Mouse (Mus musculus) right cerebral cortex, adult 18-20 months (tissue): Measurements from ENCODE around the gene Lrmda.
"Not testable (repeated sequence)": the region's sequence is repeated elsewhere in the genome, so short reads cannot be mapped to it uniquely, and the experiment has no call there.

Source experiments
- DNase-seq: peaks from one replicate; pipeline ENCODE4 v3.0.0; 2022; ENCODE audit warnings: mixed read lengths

Lrmda gene

DNA sequence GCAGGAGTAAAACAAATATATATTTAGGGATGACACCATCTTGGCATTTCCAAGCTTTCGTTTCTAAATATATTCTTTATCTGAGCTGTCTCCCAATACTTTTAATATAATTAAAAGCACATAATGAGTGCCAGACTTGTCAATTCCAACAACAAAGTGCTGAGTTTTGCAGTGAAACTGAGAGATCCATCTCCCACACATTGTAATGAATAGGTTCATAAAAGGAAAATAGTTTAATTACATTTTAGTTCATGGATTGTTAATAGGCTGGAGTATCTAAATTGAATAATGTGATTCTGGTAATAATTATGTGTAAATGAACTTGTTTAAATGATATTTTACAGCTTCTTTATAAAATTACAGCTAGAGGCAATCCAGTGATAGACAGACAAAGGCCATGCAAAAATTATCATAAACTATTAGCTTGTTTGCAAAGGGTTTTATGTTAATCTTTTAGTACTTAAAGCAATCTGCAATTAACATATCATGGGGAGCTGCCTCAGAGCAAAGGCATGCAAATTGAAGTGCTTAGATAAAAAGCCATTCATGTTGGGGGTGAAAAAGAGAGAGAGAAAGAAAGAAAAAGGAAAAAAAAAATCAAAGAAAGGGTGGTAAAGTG is 725.9 kb downstream of the Lrmda start:
- DNase-seq = no peak

DNA sequence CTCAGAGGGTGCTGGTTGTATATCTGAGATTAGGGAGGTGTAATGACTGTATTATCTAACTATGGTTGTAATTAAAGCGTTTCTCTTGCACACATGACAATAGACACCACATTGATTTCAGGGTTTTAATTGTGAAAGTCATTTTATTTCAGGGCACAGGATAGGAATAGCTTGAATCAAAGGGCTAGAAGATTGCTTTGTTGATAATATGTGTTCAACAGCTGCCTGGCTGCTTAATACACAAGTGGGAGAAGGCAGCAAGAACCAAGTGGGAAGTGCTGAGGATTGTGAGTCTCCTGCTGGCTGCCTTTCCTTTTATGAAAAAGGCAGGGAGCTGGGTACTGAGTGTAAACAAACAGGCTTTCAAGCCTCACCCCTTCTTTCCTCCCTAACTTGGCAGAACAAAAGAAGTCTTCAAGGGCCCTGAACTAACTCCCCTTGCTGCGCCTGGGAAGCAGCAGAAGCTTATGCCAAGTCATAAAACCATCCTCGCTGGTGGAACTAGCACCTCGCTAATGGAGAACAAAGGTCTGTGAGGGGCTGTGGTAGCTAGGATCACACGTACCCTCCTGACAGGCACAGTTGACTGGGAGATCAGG is 726.5 kb downstream of the Lrmda start:
- DNase-seq = peak; percentile 7

DNA sequence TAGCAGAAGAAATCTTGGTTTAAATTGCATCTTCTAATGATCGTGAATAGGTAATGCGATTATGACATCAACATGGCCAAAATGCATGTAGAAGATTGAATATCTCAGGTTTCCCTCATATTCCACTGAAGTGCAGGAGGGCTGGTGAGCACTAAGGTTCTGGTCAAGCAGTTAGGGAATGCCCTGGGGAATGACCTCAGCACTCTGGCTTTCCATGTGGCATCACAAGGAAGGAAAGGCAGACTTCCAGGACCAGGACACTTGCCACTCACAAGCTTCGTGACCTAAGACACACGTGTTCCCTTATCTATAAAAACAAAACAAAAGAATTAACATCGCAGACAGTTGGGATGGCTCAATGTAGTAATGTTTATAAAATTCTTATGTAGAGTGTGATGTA is 728.3 kb downstream of the Lrmda start:
- DNase-seq = no peak

DNA sequence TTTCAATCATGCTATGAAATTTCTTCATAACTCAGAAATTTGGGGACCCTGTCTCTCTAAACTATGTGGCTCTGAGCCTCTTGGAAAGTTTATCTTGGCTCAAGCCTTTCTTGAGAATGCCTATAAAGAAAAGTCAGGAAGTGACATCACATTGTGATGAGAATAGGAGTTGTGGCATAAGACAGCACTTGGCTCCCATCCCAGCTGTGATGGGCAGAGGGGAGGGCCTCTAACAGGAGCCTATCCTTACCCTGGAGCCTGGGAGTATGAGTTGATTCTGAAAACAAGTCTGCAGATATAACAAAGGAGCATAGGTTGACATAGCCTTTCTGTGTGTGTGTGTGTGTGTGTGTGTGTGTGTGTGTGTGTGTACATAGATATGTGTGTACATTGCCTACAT is 730.9 kb downstream of the Lrmda start:
- DNase-seq = no peak

DNA sequence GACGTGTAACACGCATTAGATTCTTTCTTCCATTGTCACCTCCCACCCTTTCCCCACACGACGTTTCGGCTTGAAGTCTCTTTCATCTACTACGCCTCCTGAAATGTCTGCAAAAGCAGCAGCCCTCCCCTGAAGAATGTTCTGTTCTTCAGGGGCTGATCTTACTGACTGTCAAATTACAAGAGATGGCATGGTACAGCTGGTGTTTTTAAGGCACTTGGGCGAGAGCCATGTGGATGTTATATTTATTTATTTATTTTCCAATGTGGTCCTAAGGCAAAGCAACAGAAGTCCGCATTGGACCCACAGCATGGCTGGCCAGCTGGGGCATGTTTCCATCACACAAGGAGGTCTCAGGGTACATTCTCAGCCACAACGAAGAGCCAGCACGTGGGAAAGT is 731.8 kb downstream of the Lrmda start:
- peak; percentile 63 for DNase-seq

DNA sequence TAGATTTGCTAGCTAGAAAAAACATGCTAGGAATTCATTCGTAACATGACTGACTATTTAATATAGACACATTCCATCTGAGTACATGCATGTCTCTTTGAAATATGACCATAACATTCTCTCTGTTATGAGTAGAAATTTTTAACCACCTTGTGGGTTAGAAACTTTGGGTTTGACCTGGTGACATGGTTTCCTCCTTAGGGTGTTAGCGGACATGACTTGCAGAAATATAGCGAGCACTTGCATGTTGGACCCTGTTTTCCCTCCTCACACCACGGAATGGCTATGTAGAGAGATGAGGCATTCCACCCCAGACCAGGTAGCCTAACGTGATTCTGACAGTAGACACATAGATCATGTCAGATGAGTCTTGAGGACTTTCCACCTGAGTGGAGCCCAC is 735.1 kb downstream of the Lrmda start:
- DNase-seq = no peak

DNA sequence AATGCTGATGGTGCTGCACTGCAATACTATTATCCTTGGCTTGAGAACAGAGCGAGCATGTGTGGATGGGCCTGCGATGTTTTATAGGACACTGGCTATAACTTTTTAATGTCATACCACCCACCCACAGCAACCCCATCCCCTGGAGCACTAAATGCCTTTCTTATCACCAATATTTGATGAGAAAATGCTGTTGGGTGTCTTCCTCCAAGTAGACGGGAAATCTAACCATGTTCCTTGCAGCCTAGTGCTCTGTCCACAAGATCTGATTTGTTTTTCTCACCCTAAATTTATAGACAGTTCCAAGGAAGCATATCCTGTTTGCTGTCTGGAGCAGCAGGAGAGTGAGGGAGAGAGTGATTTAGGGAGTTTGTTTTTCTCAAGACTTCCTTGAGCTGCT is 738.0 kb downstream of the Lrmda start:
- no peak for DNase-seq

DNA sequence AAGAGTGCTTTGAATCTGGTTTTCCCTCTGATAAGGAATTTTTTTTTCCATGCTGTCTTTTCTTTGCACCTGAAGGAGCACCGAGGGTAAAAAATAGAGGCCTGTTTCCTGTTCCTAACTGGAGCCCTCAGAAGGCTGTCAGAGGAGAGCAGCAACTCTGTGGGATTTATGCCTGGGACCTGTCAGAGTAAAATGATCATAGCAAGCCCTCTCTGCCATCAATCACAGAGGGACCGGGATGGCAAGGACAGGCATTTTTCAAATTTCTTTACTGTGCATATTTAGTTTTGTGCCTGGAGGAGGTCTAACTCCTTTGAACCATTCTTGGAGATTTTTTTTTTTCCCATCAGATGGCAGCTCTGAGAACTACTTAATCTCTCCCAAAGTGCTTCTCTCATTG is 739.7 kb downstream of the Lrmda start:
- no peak for DNase-seq

DNA sequence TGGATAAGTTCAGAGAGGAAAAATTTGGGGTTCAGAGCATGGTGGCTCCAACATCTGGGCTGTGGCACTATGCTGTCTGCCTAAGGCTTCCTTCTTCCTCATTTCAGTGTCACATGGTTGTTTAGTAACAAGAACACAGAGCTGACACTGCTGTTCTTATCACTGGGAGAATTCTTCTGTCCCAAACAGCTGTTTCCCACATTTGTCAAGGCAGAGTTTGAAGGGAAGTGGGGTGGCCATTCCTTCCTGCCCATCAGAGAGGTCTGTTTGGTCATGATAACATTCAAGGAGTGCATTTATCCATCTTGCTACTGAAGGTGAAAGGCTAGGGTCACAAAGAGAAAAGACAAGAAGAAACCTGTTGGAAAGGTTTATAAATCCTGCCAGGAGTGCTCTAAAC is 740.2 kb downstream of the Lrmda start:
- DNase-seq = no peak

DNA sequence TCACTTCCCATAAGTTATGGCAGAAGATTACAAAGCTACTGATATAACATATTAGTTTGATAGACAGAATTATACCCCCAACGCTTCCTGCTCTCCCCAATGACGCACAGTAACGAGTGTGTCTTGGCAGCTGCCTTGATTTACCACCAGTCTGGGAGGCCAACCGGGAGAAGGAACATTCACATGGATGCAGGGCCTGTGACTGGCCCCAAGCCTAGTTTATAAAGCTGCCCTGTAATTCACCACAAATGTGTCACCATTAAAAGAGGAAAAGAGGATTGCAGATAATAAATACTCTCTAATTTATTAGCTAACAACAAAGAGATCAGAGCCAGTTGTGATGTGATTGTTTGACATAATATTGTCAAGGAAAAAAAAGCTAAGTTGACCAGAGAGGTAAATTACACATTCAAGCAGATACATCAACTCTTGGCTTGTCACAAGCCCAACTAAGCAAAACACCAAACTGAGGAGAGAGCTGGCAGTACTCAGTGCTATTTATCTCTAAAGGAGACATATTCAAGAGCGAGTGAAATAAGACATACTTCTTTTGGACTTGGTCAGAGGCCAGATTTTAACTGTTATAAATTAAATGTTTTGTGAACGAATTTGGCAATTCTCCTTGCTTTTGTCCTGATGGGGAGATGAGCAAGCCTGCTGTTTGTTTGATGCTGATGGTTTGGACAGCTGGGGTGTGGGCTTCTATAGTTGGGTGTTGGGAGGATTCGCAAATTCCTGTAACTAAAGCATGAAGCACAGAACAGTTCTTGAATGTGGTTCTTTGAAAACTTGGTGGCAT is 740.9 kb downstream of the Lrmda start:
- no peak for DNase-seq

DNA sequence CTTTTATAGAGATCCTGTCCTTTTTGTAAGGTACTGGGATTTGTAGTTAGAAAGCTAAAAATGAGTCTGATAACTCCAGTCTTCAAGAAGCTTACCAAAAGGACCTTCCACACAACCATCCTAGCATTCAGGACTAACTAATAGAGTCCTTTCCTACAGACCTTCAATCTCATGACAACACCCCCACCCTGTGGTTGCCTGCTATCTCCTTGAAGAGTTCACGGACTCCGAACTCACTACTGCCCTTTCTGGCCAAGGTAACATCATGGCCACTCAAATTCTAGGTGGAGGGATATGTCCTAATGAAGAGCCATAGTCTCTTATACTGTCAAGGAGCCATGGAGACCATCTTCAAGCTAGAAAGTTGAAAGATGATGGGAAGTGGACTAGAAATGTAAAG is 762.2 kb downstream of the Lrmda start:
- DNase-seq = no peak

DNA sequence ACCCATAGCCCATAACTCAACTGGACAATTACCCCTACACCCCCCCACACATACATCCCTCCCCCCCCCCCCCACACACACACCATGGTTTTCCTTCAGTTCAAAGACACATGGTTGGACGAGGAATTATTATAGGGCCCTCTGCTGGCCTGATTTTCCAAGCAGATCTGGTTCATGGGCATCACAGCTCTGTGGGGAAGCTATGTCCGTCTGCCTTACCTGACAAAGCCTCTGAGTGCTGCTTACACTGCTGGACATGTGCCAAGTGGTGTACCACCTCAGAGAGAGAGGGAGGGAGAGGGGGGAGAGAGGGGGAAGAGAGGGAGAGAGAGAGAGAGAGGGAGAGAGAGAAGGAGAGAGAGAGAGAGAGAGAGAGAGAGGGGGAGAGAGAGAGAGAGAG is 762.9 kb downstream of the Lrmda start:
- DNase-seq = no peak

DNA sequence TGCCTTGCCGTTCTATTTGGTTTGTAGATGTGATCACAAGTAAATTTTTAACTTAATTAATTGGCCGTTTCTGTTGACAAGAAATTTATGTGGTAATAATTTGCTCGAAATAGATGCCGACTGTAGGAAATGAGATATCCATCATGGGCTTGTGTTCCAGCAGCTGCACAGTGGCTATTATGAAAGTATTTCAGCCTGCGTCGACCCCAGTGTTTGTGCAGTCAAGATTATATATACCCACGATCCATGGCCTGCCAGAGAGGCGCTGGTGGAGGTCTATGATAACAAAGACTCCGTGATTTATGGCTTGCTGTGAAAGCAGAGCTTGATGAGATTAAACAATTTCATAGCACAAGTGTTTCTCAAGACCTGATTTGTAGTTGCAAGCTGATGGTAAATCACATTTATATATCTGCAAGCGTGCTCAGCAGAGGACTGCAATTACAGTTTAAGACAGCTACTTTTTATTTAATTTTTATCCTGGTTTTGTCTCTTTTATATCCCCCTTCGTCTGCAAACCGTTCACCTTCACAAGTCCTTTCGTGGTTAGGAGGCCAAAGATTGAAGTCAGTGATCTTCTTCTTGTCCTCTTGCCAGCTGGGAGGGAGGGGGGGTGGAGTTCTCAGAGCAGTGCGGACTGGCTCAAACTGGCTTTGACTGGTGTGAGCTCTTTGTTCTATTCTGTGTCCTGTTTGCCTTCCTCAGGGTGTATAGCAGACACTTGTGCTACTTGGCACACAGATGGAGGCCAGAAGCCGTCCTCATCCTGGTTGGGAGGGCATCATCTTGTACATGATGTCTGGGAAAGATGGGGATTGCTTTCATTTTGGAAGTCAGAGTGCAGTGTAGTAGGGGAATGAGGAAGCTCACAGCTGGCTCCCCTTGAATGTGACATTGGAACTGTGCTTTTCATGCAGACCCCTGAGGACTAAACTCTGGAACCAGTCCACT is 764.0 kb downstream of the Lrmda start:
- DNase-seq = no peak

DNA sequence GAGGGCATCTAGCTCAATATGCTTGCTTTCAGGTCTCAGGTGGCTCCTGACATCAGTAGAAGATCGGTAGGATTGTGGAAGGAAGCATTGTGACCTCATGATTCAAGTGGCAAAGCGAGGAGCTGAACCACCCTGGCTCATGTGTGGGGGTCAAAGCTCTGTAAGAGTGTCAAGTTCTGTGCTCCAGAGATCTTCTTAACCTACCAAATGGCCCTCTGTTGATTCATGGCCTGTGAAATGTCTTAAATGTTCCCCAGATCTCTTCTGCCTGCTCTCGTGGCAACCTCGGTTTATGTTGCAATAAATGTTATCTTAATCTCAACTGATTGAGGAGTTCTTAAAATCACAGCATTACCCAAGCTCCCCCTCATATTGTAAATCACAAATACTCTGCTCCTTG is 780.5 kb downstream of the Lrmda start:
- no peak for DNase-seq

DNA sequence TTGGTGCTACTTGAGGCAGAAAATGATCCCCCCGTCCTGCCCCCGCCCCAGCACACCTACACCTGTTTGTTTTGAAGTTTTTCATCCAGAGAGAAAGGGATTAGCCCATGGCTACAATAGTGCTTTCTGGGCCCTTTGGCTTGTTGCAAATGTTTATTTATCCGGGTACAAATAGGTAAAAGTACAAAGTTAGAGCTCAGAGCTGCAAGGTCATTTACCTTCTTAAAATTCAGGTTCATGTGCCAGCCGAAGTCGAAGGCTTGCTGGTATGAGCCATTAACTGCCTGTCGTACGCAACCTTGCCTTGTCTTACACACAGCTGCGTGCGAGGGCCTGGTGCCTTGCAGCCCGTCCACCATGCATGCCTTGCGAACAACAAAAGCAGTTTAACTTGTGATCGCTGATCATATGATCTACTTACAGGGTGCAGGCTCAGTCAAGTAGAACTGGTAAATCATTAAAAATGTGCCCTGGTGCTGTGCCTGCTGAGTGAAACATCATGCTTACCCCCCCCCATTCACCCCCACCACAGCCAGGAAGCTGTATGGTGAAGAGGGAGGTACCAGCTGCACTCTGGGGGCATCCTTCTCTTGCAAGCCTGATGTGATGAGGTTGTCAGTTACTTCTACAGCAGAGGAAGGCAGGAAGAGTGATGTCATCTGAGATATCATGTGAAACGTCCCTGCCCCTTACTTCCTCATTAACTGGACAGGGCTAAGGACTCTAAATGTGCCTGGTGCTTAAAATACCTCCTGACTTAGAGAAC is 781.5 kb downstream of the Lrmda start:
- no peak for DNase-seq

DNA sequence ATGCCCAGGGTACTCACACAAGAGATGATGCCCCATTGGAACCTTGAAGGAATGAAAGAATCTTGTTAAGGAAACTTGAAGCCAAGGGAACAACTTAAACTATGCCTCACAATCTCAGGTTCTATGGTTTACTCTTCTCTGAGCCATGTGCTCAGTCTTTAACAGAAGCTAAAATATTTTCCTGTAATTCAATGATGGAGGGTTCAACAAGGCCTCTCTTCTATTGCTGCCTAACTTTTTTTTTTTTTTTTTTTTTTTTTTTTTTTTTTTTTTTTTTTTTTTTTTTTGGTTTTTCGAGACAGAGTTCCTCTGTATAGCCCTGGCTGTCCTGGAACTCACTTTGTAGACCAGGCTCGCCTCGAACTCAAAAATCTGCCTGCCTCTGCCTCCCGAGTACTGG is 782.2 kb downstream of the Lrmda start:
- DNase-seq = not testable (repeated sequence)

DNA sequence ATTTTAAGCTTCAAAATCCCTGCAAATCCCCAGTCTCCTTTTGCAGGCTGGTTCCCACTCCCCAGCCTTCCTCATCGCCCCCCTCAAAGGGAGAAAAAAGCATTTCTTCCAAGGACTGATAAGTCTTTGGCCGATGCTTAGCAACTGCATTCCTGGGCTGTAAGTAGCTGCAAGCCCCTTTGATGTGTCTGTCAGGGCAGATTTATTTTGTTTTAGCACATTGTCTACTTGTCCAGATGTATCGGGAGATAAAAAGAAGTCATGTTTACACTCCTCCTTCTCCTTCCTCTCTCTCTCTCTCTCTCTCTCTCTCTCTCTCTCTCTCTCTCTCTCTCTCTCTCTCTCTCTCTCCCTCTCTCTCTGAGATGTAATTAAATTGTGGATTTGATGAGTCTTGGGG is 787.8 kb downstream of the Lrmda start:
- no peak for DNase-seq

DNA sequence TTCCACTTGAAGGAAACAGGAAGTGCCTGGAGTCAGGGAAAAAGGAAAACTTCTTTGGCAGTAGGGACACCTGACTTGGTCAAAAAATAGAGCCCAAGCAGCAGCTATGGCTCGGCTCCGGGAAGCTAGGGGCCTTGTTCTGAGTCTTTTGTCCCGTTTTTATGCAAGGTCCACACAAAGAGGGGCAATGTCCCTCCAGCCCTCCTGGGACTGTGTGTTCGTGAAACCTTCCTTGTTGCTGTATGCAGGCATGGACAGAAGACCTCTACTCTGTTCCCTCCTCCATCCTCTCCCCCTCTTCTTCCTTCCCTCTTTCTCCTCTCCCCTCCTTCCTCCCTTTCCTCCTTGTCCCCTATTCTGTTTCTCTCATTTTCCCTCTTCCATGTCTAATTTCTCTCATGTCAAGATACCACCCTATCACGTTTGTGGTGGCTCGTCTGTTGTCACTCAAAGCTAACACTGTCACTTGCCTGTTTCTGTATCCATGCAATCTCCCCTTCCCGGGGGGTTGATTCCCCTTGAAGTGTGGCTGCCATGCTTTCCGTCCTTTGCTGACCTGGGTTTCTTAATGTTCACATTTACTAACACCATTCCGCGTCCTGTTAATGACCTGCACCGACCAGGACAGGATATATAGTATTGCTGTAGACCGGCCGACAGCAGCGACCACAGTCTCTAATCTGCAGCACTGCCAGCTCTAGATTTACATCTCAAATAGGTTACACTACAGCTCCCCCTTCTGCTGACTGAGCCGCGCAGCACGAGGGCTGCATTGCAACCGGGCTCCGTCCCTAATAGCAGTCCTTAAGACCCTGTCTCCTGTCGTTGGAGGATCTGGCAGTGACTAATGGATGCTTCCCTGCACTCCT is 788.4 kb downstream of the Lrmda start:
- peak; percentile 44 for DNase-seq

DNA sequence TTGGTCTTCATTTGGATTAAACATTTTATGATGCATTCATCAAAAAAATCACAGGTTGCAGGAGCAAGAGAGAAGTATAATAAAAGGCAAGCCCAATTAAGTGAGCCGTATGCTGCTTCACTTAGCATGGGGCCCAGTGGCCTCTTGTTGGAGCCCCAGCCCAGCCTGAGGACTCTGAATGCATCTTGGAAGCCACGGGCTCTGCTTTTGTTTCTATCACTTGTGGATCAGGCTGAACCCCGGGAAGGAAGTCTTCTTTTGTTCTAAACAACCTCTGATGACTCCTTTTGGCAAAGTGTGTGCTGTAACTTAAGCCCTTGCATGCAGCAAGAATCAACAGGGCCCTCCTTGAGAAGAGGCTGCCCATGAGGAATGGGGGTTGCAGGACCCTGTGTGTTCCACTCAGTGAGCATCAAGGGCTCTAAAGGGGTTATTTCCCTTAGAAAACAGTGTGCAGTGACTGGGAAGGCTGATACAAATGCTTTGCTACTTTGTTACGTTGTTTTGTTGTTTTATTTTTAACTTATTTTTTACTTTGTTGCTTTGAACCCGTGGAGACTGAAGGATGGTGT is 789.2 kb downstream of the Lrmda start:
- DNase-seq = no peak

DNA sequence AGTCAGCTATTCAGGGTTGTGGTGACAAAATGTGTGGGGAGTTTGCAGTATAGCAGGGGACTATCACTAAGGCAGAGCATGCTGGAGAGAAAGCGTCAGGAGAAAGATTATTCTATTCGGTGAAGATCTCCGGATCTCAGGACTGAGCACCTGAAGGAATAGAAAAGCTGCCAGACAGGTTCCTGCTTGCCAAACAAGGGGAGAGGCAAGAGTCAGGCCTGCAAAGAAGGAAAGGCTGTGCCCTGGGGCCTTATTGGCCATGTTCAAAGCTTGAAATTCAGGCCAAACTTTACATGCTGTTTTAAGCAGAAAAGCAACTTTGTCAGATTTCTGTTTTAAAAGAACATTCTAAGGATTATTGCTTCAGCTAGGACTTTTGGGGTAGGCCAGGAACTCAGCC is 789.7 kb downstream of the Lrmda start:
- DNase-seq = no peak

DNA sequence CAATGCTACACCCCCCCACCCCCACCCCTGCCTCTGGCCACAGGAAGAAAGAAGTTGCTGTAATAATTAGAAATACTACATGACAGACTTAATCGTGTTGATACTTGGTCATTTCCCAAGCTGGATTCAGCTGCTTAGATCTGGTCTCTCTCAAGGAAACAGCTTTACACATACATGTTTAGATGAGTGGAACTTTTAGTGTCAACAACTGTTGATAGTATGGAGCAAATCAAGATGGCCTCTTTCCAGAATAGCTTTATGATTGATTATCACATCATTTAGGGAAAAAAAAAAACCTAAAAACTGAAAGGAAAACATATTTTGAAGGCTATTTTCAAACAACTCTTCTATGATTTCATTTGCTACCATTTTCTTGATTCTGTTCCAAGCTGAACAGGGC is 791.0 kb downstream of the Lrmda start:
- no peak for DNase-seq
